Mouse (Mus musculus) liver, adult (tissue): ENCODE measurements at regions not wholly inside any gene's neighbourhood (a gene's known extent, or its start where the extent isn't known, plus 50 kb on each side); places are given as distances from the start of the nearest gene placed in this dataset.

Experiments
- GATA4 ChIP-seq: IDR thresholded peaks from 2 replicates; pipeline ENCODE4 v1.6.1; 2014; ENCODE audit warnings: mild to moderate bottlenecking, low read length; ENCODE audit not compliant: insufficient replicate concordance

DNA sequence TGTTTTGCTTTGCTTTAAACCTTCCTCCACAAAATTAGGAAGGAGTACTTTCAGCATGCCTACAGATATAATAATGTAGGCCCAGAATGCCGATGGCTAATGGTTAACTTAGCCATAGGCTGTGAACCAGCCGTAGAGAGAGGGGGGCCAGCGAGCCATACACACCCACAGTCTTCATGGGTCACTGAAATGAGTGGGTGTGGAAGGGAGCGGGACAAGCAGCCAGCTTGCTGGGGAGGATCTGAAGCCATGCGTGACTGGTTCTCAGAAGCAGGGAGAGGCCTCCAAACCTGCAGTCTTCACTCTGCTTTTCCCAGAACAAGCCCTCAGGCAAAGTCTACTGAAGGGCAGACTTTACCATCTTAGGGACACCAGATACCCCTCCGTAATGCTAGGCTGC, 50.8 kb upstream of the Ptpn13 start:
- no peak for TF ChIP-seq GATA4

GRCm38 (mm10) chr5:103373089-103373488, 51.9 kb upstream of the Ptpn13 start:
- no peak for TF ChIP-seq GATA4

DNA sequence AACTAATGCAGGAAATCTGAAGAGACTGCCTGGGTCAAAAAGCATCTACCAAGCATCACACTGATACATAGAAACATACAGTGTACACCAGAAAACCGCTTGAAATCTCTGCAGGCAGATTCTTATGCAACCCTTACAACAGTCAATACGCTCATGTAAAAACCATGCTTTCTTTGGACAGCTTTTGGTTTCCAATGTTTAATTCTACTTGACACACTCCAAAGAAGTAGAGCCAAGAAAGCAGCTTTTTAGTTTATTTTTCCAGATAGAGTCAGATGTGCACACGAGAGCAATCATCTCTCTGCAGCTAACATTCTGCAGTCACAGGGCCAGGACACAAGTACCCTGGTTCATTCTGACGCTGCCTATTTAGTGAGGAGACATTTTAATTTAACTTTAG, 54.5 kb upstream of the Ptpn13 start:
- no peak for TF ChIP-seq GATA4

GRCm38 (mm10) chr5:103368993-103369392, 56.0 kb upstream of the Ptpn13 start:
- no peak for TF ChIP-seq GATA4

- no peak for TF ChIP-seq GATA4
Observed at GRCm38 (mm10) chr5:103367201-103367671, 57.8 kb upstream of the Ptpn13 start.

DNA sequence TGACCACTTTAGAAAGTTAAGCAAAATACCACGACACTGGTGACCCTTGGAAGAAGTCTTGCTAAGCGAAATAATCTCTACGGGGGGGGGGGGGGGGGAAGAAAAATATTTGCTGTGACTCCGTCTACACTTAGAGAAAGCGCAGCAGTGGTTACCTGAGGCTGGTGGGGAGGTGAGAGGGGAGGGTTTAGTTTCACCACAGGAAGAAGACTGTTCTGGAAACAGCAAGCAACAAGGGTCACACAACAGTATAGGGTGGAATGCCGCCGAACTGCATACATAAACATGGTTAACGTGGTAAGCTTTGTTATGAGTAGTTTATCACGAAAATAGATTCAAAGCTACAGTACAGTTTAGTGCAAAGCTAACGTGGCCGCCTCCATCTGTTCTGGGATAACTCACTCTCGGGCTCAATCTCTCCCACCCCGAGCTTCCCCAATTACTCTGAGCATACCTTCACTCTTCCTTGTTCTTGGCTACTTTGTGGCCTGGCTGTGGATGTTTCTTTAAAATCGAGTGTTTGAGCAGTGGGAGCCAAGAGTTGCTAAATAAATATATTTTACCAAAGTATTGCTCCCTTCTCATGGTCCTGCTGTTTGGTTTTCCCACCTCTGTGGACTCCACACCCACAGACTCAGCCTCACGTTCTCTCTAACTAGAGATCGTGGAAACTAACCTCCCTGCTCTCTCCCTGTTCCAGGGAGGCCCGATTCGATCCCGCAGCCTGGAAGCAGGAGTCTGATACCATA, 59.1 kb upstream of the Ptpn13 start:
- TF ChIP-seq GATA4 = no peak

DNA sequence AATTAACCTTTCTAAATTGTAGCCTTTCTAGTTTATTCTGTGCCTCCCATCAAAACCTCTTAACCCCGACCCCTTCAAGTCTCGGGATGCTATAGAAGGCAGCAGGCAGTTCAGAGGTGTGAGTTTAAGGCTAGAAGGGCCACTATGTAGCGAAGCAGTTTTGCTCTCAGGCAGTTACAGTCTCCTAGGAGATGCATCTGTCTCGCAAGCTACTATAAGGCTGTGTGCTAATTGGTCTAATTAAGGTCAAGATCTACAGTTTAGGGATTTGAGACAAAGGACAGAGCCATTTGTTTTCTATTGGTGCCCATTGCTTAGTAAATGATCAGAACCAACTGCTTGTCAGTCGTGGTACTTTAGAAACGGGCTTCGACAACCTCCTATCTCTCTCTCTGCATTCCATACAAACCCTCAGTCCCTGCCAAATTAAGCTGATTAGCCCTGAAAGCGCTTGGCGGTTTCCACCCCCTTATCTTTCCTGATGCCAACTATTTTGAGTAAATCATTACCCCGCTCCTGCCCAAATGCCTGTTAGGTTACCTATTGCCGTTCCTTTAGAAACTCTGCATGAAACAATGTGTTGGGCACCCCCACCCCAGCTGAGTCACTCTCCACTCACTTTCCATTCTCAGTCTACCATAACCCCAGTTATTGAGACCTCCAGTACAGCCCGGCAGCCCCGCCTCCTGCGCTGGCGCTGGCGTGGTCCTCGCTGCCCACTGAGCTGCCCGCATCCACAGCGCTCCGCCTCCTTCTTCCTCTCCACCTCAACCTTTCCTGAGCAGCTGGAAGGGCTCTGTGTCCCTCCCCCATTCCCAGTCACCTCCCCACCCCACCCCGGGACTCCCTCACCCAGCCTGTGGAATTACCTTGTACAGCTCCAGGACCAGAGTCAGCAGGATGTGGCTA, 59.9 kb upstream of the Ptpn13 start:
- no peak for TF ChIP-seq GATA4

- TF ChIP-seq GATA4 = no peak
Observed at GRCm38 (mm10) chr5:103360775-103361247, 64.2 kb upstream of the Ptpn13 start.

DNA sequence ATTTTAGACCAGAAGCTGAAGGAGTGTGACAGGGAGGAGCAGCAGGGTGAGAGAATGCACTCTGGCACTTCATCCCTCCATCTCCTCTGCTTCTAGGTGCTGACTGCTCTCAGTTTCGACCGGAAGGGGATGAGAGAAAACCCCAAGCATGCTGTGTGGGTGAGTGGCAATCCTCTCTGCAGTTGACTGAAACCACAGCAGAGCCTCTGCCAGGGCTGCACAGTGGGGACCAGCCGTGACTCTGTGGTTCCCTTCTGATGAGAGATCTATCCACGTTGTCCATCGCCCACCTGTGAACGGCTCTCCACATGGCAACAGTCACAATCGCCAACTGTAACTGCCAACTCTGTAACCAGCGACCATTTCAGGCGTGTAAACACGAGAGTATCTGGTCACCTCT, 64.6 kb upstream of the Ptpn13 start:
- no peak for TF ChIP-seq GATA4

DNA sequence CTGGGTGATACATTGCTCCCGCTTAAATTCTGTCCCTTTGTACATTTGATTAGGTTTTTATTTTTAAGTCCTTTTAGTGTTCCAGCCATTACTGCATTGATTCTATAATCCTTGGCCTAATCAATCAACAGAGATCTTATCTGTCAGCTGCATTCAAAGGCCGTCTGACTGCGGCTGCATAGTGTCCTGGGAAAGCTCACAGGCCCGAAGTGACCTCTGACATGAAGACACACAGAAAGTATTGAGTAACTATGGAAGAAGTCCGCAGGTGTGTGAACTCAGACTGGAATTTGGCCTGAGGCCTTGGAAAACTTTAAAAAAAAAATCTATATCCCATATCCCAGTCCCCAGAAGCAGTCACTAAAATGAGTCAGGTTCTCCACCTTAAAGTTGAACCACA, 67.4 kb upstream of the Ptpn13 start:
- TF ChIP-seq GATA4 = peak; percentile 79

DNA sequence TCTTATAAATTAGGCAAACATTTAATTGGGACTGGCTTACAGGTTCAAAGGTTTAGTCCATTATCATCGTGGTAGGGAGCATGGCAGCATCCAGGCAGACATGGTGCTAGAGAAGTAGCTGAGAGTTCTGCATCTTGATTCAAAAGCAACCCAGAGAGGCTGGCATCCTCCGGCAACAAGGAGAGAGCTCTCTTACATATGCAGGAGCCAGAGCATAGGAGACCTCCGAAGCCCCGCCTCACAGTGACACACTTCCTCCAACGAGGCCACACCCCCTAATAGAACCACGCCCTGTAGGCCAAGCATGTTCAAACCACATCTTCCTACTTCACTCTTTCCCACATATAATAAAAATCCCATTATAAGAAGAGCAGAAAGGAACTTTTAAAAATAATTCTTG, 68.5 kb upstream of the Ptpn13 start:
- TF ChIP-seq GATA4 = no peak

DNA sequence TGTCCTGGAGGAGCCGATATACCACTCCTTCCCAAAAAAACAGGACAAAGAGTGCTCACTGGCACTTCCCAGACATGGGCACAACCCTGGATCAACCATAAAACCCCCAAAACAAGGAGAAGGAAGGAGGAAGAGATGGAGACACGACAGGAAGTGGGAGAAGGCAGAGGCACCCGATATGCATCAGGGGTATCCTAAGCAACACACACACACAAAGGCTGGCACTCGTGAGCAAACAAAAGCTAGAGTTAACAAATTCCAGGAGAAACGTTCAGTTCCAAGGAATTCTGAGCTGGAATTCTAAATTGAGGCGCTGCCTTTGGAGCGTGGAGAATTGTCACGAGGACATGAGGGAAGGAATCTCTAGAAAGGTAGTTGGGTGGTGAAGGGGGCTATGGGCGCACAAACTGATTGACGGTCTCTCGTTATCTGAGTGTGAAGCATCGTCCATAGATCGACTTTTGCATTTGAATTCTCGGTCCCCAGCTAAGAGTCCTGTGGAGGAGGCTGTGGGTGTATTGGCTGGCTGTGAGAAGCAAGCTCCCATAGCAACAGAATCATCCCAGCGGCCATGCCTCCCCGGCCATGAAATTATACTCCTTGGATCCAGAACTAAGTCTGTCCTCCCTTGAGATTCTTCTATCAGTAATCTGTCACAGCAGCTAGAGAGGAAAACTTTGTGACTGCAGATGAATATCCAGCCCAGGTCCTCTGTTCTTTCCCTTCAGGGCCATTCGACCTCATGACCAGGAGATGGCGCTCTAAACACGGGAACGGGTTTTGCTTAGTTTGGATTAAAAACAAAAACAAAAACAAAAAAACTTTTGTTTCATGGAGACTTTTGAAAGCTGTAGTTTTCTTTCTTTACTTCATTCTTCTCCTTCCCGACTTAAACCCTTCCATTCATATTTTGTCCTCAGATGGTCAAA, 69.4 kb upstream of the Ptpn13 start:
- no peak for TF ChIP-seq GATA4

- no peak for TF ChIP-seq GATA4
Observed at GRCm38 (mm10) chr5:103343869-103344268, 81.1 kb upstream of the Ptpn13 start.

DNA sequence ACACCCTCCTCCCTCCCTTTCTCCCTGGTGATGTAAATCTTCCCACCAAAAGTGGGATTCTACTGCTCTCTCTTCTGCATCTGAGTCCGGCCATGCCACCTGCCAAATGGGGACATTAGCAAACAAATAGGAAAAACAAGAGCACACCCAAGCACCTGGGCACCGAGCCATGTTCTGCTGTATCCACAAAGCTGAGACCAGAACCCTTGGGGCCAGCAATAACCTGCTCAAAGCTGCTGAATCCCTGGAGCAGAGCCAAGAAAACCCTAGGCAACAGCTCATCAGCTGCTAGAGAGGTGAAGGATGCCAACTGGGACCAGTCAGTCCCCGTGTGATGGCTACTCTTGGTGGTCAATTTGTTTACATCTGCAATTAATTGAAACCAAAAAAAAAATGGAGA, 83.5 kb upstream of the Ptpn13 start:
- TF ChIP-seq GATA4 = no peak

DNA sequence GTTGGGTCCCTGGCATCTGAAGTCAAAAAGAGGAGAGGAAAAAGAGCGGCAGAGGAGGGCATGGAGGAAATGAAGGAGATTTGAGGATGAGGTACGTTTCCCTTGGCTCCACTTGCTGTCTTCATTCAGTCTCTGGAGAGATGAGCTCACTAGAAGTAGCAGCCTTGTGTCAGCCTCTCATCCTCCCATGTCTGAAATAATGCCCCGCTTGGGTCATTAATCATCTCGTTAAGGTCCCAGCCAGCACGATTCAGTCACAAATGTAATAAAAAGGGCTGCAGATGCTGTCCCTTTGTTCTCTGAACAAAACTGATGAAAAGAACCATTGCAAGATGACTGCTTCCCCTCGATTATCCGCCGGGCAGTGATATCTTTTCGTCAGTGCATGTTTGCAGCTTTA, 84.4 kb upstream of the Ptpn13 start:
- TF ChIP-seq GATA4 = no peak
